ENCODE assay signal across 8 mouse cellular contexts in genomic region chr2:131351471-131351870, GRCm38 (mm10). TPM values are rescaled to one million over a fixed set of nuclear protein-coding genes. Genes with fewer than 3 reads are reported as not detected.
DNase-seq lines count a peak whose midpoint lies in the region; ATAC-seq lines count a peak whose summit lies in the region.

No protein-coding gene starts in this region.

- H3K27me3 ChIP-seq in kidney, embryonic 14.5 days (ENCODE audit: control insufficient read depth, insufficient read depth, low read length), result no peaks in the 10 kb centered on the region
- H3K27me3 ChIP-seq in intestine, embryonic 15.5 days (replicated peaks), result no peaks in the 10 kb centered on the region
- no peaks in the 10 kb centered on the region for H3K27me3 ChIP-seq in neural tube, embryonic 11.5 days (ENCODE audit: control insufficient read depth, insufficient read depth, low read length)

- no peak for DNase-seq in kidney, postnatal 14 days
- DNase-seq in embryo, embryonic 9.5 days (ENCODE audit: extremely low spot score), result peak; percentile 7
- peak; percentile 17 for DNase-seq in neural tube, embryonic 11.5 days (ENCODE audit: low spot score)
- no peak for DNase-seq in gastrocnemius, adult 18-20 months (ENCODE audit: low spot score)
- DNase-seq in urinary bladder, postnatal 4 days (ENCODE audit: low spot score in 2 of 2), result no peak
- no peak for DNase-seq in kidney, postnatal 36 days

- no peak for ATAC-seq in kidney, embryonic 14.5 days (ENCODE audit: low FRiP score, low TSS enrichment)
- ATAC-seq in intestine, embryonic 15.5 days, result no peak
- ATAC-seq in neural tube, embryonic 11.5 days (ENCODE audit: insufficient read depth, low FRiP score, low TSS enrichment), result no peak

- no peaks in the 10 kb centered on the region for H3K9me3 ChIP-seq in kidney, embryonic 14.5 days (ENCODE audit: control insufficient read depth, low read length)
- no peaks in the 10 kb centered on the region for H3K9me3 ChIP-seq in intestine, embryonic 15.5 days
- no peaks in the 10 kb centered on the region for H3K9me3 ChIP-seq in neural tube, embryonic 11.5 days (ENCODE audit: control insufficient read depth, low read length)

- H3K36me3 ChIP-seq in kidney, embryonic 14.5 days (ENCODE audit: control insufficient read depth, insufficient read depth, low read length), result no peaks in the 10 kb centered on the region
- H3K36me3 ChIP-seq in intestine, embryonic 15.5 days, result no peaks in the 10 kb centered on the region
- no peaks in the 10 kb centered on the region for H3K36me3 ChIP-seq in neural tube, embryonic 11.5 days (ENCODE audit: control insufficient read depth, insufficient read depth, low read length)

- H3K4me1 ChIP-seq in kidney, embryonic 14.5 days (ENCODE audit: control insufficient read depth, insufficient read depth, low read length), result peaks cover 9% of the 10 kb centered on the region
- peaks cover 8% of the 10 kb centered on the region; the same call in 1 of the 2 replicates for H3K4me1 ChIP-seq in intestine, embryonic 15.5 days (replicated peaks)
- no peaks in the 10 kb centered on the region for H3K4me1 ChIP-seq in neural tube, embryonic 11.5 days (ENCODE audit: control insufficient read depth, insufficient read depth, low read length)

- H3K4me2 ChIP-seq in kidney, embryonic 14.5 days (replicated peaks; ENCODE audit: low read depth, low read length), result peak overlapping the region; percentile 73
- H3K4me2 ChIP-seq in intestine, embryonic 15.5 days (replicated peaks), result peak overlapping the region; percentile 88
- peak overlapping the region; percentile 59 for H3K4me2 ChIP-seq in neural tube, embryonic 11.5 days (ENCODE audit: low read depth)

- 13% methylated on average over 10 of the region's 10 CpGs for WGBS in kidney, embryonic 14.5 days
- WGBS in intestine, embryonic 15.5 days, result 22% methylated on average over 10 of the region's 10 CpGs
- 12% methylated on average over 10 of the region's 10 CpGs for WGBS in neural tube, embryonic 11.5 days

- H3K4me3 ChIP-seq in kidney, embryonic 14.5 days (ENCODE audit: low read length), result peak overlapping the region; percentile 94
- H3K4me3 ChIP-seq in intestine, embryonic 15.5 days (replicated peaks), result peak overlapping the region; percentile 98
- H3K4me3 ChIP-seq in neural tube, embryonic 11.5 days (ENCODE audit: low read depth, low read length), result peak overlapping the region; percentile 90

- H3K9ac ChIP-seq in kidney, embryonic 14.5 days (ENCODE audit: low read depth, low read length), result peak overlapping the region; percentile 94; the same call in 1 of the 2 replicates
- no peak overlapping the region for H3K9ac ChIP-seq in intestine, embryonic 15.5 days
- peak overlapping the region; percentile 84 for H3K9ac ChIP-seq in neural tube, embryonic 11.5 days (ENCODE audit: low read length)

- no peak overlapping the region for H3K27ac ChIP-seq in kidney, embryonic 14.5 days (ENCODE audit: low read depth, low read length)
- no peak overlapping the region for H3K27ac ChIP-seq in intestine, embryonic 15.5 days
- 0 out of 2 replicates have a peak overlapping the region, but pooled peaks have one; percentile 98 for H3K27ac ChIP-seq in neural tube, embryonic 11.5 days (ENCODE audit: low read depth, low read length)

RNA-seq across cellular contexts. Expression of gene Rnf24, which starts 1.2 kb away (rescaled TPM):
- 3.9 and 4.8 TPM in 2 replicates for polyA plus RNA-seq in kidney, embryonic 14.5 days (2014; fragmentation: Nextera tagmentation; extraction: Ambion mirVana)
- polyA plus RNA-seq in intestine, embryonic 15.5 days (2015; fragmentation: Nextera tagmentation; extraction: Ambion mirVana), result 2.1 and 2.2 TPM in 2 replicates
- polyA plus RNA-seq in neural tube, embryonic 11.5 days (2014; fragmentation: Nextera tagmentation; extraction: Ambion mirVana), result 11.0 TPM in 2 replicates
- total RNA-seq in gastrocnemius, adult 18-20 months (2021), result 1 to 10 TPM; 1.6 to 1.9 TPM

Comparison
In these comparisons a context has a peak if more than half of its experiments do, and no peak if none do; other contexts are left out.
1. DNase-seq: peak in embryo, embryonic 9.5 days (single experiment) and neural tube, embryonic 11.5 days (single experiment); none in kidney, postnatal 14 days (single experiment), gastrocnemius, adult 18-20 months (single experiment), urinary bladder, postnatal 4 days (0 of 2) and kidney, postnatal 36 days (0 of 2).
2. Peak in every context shown above with its lines, with median percentiles within 50 percentile points of each other: H3K4me2 ChIP-seq and H3K4me3 ChIP-seq.